Mouse (Mus musculus) T-cell, adult 2 months (primary cell): ENCODE results near the gene Adprh.

Source experiments
- DNase-seq: peaks from one replicate; pipeline ENCODE4 v3.0.0; 2022; ENCODE audit warnings: low spot score

Gene Adprh

GRCm38 (mm10) chr16:38395060-38395730, 57.3 kb downstream of the Adprh start:
- no peak for DNase-seq

DNA sequence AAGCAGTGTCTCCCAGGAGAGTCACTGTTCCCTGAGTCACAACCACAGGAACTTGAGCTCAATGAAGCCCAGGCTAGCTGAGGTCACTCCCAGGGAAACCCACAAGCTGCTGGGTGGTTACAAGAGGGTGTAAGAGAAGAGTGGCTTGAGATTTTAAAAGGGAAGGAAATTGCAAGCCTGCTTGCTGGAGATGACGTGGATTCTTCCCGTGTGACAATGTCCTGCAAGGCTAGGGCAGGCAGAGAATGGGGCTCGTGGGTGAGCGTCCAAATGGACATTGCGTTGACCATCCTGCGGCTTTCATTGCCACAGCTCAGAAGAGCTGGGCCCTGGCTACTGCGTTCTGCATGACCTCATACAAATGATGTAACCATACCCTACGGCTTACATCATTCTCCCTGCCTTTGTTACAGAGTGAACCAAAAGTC, 58.3 kb downstream of the Adprh start:
- DNase-seq: no peak
